Mouse (Mus musculus) right cerebral cortex, adult 2 months (tissue): ENCODE measurements around the gene Sult4a1.
A peak's percentile ranks its signal among the peaks of the same experiment; 100 is the strongest.

ENCODE experiments used
- DNase-seq, 2 experiments: peaks; one replicate each; pipeline ENCODE4 v3.0.0; 2021 to 2022; ENCODE audit warnings: low spot score in 2 of 2

Gene Sult4a1

DNA sequence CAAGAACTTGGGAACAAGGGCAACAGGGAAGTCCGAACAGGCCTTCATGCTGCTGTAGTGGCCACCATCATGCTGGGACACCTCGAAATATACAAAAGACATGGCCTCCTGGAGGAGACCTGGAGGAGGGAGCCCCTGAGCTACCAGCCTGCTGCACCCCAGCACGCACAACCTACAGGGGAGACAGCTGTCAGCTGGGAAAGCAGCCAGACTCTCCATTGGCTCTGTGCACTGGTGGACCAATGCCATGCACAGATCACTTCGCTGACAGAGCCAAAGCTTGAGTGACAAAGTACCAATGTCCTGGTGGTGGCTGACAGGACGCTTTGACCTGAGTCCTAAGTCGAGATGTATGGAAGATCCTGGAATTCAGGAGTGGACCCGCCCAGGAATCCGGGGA is 9.5 kb downstream of the Sult4a1 start:
- no peak for DNase-seq

DNA sequence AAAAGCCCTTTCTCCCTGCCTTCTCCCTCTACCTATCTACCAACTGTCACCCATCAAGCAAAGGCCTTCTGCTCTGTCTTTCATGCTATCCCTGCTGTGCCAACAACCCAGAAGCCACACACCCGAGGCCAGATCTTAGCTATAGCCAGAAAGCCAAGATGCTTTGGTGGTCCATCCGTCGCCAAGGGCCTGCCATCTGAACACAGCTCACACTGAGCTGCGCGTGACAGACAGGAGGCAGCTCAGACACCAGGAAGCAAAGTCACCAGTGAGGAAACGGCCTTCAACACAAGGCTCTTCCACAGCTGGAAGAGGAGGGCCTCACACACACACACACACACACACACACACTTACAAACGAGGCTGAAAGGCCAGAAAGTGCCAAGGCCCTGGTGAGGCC is 10.6 kb downstream of the Sult4a1 start:
- DNase-seq, result no peak

DNA sequence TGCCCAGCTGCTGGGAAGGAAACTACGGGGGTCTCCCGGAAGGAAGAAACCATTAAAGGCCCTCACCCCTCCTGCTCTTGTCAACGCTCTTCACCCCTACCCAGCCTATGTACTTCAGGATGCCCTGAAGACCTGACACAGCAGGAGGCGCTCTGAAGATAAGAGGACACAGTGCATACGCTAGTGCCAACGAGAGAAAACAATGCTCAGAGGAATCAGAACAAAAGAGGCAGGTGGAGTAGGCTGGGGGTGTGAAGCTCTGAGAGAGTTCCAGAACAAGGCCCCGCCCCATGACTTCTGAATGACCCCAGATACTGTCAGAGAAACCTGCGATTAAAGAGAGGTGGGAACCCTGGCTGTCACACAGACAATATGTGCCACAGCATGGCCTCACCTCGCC is 18.8 kb downstream of the Sult4a1 start:
- peak in 1 of 2 experiments; percentile 2 for DNase-seq

DNA sequence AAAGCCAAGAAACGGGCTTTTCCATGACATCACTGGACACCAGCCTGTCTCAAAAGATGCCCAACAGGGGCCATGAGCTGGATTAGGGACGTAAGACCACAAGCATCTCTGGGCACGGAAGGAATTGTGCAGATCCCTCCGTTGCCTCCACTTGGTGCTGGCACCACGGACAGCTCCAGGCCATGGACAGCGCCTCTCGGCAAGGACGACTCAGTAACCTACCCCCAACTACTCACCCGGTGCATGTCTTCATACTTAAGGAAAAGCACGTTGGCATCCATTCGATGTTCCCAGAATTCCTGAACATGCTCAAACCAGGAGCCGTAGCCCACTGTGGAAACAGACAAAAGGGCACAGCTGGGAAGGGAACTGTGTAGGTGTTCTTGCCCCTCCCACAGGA is 19.2 kb downstream of the Sult4a1 start:
- no peak for DNase-seq

DNA sequence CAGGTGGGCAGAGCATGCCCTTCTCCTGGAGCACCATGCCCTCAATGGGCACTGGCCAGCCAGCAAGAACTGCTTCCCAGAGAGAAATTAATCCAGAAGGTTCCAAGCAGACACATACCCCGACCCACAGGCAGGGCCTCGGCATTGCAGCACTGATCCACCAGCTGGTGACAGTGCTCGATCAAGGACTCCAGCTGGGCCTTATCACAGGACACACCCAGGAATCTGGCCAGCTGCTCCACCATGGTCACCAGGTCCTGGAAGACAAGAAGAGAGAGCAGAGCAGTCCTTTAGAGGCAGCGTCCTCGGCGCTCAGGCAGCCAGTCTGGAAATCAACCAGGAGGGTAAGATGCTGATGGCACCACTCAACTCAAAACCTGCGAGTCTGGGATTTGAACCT is 25.5 kb downstream of the Sult4a1 start:
- no peak for DNase-seq

DNA sequence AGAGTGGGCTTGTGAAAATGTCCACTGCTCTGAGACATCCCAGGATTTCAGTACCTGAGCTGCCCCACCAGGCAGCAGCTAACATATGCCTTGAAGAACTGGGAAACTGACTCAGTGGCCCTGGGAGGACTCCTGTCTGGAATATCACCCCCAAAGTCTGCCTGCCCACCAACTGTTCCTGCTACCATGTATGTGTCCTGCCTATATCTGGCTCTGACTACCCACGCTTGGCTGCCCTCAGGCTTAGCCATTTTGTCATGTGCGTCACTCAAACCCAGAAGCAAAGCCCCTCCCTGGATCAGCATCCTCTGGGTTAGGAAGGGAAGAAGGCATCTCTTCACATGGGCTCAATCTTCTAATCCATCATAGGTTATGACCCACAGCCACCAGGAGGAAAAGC is 26.0 kb downstream of the Sult4a1 start:
- peak; percentile 57 to 70 for DNase-seq

GRCm38 (mm10) chr15:84078667-84079066 is 26.9 kb downstream of the Sult4a1 start:
- peak in 1 of 2 experiments; percentile 62 for DNase-seq

GRCm38 (mm10) chr15:84077151-84077550 is 28.4 kb downstream of the Sult4a1 start:
- DNase-seq, result no peak

GRCm38 (mm10) chr15:84074705-84075185 is 30.8 kb downstream of the Sult4a1 start:
- DNase-seq, result no peak

GRCm38 (mm10) chr15:84073911-84074704 is 31.4 kb downstream of the Sult4a1 start:
- DNase-seq, result peak; percentile 81 to 84

DNA sequence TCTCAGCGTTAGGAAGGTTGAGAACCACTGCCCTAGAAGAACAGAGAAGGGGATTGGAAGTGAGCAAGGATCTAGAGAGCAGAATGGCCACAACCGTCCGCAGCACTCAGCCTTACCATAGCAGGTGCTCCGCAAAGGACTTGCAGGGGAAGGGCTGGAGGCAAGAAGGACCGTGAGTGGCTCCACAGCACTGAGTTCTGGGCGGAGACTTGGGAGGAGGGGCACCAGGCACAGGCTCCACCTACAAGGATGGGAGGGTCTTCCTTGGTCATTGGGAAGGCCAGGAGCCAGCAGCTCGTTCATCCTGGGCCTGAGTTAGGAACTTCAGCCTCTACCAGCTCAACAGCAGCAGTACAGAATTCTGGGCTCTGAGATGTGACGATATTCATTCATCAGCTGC is 32.5 kb downstream of the Sult4a1 start:
- DNase-seq, result no peak

DNA sequence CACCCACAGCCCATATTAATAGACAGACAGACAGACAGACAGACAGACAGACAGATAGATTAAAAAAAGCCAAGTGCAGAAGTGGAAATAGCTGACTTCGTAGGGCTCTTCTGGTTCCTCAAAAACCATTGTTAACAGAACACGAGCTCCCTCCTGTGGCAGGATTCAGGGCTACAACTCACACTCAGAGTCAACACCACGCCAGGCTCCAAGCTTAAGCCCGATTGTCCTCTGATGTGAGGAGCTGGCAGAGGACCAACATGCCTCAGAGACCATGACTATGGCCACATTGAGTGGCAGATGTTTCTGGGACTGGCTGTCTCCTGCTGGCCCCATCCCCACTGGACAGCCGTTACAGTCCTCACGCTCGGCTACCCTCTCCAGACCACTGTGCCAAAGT is 33.3 kb downstream of the Sult4a1 start:
- DNase-seq, result peak; percentile 94 to 95

- no peak for DNase-seq
Observed at GRCm38 (mm10) chr15:84070116-84070676, 35.4 kb downstream of the Sult4a1 start.

- DNase-seq, result no peak
Observed at GRCm38 (mm10) chr15:84069455-84070050, 36.0 kb downstream of the Sult4a1 start.

GRCm38 (mm10) chr15:84065701-84066100 is 39.9 kb downstream of the Sult4a1 start:
- no peak for DNase-seq

DNA sequence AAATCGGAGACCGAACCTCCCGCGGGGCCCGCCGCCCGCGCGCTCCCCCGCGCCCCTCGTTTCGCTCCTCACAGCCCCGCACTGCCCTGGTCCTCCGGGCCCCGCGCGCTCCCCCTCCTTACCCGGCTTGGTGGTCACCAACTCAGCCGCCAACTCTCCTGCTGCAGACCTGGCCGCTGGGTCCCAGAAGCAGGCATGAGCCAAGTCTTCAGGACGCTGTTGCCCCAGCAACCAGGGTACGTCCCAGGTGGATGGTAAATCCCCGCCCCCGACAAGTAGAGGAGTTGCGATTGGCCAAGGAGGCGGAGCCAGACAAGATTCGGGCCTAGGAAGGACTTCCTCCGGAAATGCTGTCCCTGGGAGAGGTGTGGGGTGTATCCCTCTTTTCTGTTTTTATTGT is 40.4 kb downstream of the Sult4a1 start, which contains the start of gene Efcab6:
Efcab6 (minus strand) TSS at position 240 of the 400 bp plus-strand sequence.
- peak; percentile 82 for DNase-seq

- no peak for DNase-seq
Observed at GRCm38 (mm10) chr15:84058841-84059240, 46.7 kb downstream of the Sult4a1 start.

DNA sequence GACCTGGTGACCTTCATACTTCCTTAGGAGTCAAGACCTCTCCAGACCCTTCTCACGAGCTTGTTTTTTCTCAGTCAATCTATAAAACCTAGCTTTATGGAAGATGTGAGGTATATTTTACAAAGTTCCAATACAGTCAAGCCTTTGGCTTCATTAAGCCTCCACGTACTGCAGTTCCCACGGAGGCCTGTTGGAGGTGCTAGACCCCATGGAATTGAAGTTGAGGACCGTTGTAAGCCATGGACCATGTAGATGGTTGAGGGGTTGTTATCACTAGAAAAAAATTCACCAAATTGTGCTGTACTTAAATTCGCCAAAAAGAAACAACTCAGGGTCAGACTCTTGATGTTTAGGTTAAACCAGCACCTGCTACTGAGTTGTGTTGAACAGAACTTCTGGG is 49.5 kb downstream of the Sult4a1 start:
- DNase-seq, result no peak

DNA sequence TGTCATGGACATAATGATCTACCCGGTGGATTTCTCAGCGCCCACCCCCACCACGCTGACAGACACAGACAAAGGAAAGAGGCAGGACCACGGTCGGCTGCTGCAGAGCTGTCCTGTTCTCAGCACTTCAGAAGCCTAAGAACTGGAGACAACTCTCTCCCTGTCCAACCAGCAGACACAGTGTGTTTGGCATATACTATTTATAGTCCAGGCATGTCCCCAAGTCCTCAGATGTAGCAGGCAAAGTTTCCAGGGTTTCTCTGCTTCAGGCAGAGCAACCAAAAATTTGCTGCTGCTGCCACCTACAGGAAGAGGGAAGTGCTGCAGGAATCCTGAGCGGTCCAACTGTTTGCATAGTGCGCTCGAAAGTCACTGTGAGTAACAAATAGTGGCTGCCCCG is 51.7 kb downstream of the Sult4a1 start:
- peak; percentile 89 to 94 for DNase-seq

DNA sequence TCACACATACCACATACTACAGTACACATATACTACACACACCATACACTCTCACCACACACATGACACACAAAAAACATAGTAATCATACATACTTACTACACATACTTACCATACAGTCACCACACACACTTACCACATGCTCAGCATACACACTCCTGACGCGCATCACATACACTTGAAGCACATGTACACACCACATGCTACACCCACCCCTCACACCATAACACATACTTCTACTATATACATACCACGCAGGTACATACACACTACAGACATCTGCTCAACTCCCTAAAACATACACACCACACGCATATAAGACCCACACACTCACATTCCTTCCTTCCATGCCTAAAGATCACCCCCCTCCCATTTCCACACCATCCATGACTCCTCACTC is 52.3 kb downstream of the Sult4a1 start:
- DNase-seq, result no peak

GRCm38 (mm10) chr15:84052390-84052789 is 53.2 kb downstream of the Sult4a1 start:
- DNase-seq, result no peak

- DNase-seq, result no peak
Observed at GRCm38 (mm10) chr15:84049570-84049969, 56.0 kb downstream of the Sult4a1 start.

- DNase-seq, result no peak
Observed at GRCm38 (mm10) chr15:84045562-84045961, 60.0 kb downstream of the Sult4a1 start.
